Mouse (Mus musculus) layer of hippocampus, postnatal 36 days (tissue): Measurements from ENCODE around the gene Mecom. TPM values are rescaled to one million over a fixed set of nuclear protein-coding genes. Genes with fewer than 3 reads are reported as not detected.
A peak's percentile ranks its signal among the peaks of the same experiment; 100 is the strongest.

Experiments
- DNase-seq, 2 experiments: peaks; one replicate each; pipeline ENCODE4 v3.0.0; 2022
- total RNA-seq, 2 experiments: library from RNA; stranded (reverse); gene quantifications; 2 replicates each; pipeline ENCODE4 v1.2.3; 2021

The Mecom gene
- total RNA-seq, 2 experiments from 2014 or later = 3.2 to 4.3 TPM

DNA sequence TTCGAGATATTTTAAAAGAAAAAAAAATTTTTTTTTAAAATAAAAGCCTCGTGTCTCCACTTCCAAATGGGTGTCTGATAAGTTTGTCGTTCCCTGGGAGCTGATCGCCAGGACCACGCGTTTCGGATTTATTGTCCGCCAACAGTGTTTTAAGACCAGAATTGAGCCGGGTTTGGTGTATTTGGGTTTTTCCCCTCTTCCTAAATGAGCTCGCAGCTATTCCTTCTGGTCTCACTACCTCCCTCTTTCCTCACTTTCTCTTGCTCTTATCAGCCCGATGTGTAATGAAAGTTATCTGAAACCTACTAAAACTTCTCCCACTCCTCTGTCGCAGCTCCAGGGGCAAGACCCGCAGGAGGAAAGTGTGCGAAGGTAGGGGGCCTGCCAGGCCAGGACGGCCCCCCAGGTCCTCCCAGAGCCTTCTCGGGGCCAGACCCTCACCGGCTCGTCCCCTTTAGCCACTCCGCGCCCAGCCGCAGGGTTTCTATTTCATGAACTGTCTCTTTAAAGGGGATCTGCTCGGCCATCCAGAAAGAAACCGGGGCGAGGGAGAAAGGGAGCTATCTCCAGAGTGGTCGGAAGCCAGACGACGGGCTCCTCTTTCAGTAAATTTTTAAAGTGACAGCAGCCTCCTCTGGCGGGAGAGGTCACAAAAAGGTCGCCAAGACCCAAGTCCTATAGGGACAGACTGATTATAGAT, 535.0 kb downstream of the Mecom start:
- DNase-seq = peak in 1 of 2 experiments; percentile 4

GRCm38 (mm10) chr3:30012150-30012549, 535.7 kb downstream of the Mecom start:
- DNase-seq = peak in 1 of 2 experiments; percentile 6

GRCm38 (mm10) chr3:30011712-30012111, 536.1 kb downstream of the Mecom start:
- DNase-seq = no peak

DNA sequence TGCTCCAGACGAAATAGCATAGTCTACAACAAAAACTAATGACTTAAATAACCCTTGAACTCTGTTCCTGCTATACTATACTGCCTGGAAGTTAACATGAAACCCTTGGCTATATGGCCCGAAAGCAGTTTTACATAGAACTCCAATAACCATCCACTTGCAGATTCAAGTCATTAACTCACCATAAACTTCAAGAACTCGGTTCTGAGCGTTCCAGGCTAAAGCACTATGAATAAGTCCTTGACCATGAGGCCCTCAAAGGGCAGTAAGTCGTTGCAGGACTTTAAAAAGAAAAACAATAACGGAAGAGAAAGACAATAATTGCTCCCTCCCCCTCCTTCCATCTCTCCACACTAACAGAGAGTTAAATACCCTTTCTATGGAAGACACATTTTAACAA, 536.9 kb downstream of the Mecom start:
- no peak for DNase-seq

GRCm38 (mm10) chr3:30009596-30009995, 538.2 kb downstream of the Mecom start:
- DNase-seq = no peak

GRCm38 (mm10) chr3:30004888-30005405, 542.9 kb downstream of the Mecom start:
- no peak for DNase-seq

DNA sequence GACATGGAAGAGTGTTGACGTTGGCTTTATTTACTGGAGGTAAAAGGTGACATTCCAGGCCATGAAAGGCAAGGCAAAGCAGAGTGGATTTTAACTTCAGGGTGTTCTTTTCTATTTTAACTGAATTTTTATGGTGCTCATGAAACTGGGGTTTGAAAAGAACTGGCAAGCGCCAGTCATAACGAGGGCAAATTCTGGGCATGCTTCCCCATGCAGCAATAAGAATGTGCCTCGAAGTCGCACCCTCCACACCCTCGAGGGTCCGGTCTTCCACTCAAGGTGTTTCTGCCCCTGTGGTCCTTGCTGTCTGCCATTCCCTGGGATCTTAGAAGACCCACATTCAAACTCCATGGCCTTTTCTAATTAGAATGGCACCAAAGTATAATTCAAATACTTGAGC, 547.5 kb downstream of the Mecom start:
- DNase-seq = no peak

- no peak for DNase-seq
Measured at GRCm38 (mm10) chr3:29999035-29999434, 548.8 kb downstream of the Mecom start.

DNA sequence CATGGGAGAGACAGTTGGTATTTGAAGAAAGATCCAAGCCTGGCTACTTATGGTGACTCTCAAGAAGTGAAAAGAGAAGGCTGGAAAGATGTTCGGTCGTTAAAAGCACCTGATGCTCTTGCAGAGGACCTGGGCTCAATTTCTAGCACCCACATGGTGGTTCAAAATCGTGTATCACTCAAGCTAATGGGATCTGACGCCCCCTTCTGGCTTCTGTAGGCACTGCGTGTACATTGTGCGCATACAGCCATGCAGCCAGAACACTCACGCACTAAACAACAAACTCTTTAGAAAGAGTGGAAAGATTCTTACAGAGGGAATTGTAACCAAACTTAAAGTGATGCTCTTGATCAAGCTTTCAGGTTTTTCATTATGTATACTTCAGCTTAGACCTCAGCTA, 550.7 kb downstream of the Mecom start:
- DNase-seq = no peak

DNA sequence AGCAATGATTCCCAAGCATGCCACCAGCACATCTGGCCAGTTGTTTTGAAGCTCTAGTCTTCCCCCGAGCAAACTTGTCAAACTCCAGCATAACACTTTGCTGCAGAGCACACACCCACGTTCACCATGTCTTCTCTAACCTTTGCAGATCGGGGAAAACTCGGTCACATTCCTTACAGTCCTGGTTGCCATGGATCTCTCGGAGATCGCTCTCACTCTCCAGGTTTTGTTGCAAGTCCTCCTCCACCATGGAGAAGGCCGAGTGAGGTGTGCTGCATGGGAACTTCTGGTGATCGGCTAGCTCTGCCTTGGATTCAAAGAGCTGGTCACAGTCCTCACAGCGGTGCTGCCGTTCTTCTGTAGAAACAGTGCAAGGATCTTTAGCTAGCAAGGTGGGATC, 554.5 kb downstream of the Mecom start:
- DNase-seq = no peak

DNA sequence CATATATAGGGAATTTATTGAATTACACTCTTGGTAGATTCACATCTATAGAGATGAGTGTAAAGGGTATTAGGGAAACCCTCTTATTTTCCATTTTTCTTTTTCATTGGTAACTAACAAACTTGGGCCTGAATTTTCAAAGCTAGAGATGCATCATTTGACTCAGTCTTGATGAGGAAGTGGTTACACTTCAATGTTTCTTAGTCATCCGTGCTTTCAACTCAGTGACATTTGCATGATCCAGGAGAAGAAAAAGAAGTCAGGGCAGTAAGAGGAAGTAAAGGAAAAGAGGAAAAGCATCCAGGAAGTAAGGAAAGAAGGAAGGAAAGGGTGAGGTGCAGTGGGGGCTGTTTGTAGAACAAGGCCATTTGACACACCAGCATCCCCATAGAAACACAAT, 556.3 kb downstream of the Mecom start:
- DNase-seq = no peak

GRCm38 (mm10) chr3:29984431-29984830, 563.4 kb downstream of the Mecom start:
- DNase-seq = no peak

DNA sequence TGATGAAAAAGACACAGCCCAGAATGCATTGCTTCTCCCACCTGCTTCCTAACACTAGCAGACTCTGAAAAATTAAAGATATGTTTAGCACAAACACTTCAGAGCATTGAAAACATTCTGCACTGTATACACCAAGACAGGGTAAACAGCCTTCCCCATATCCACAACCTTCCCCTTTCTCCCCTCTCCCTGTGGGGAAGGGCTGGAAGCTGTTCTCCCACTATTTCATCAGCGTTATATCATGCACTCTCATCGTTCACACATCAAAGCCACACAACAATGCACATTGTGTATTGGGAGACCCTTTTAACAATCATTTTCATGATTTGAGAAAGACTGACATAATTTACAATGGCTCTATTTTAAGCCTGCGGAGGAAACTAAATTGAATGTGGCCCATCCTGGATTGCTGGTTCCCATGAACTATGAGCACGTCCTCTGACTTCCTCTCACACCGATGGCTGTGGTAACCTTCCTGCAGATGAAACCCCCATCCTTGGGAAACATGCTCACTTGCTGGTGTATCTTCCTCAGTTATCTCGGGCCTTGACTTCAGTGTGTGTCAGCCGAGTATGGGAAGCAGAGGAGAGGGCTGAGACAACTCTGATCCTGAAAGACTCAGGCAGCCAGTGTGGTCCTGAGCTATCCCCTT, 566.4 kb downstream of the Mecom start:
- no peak for DNase-seq

DNA sequence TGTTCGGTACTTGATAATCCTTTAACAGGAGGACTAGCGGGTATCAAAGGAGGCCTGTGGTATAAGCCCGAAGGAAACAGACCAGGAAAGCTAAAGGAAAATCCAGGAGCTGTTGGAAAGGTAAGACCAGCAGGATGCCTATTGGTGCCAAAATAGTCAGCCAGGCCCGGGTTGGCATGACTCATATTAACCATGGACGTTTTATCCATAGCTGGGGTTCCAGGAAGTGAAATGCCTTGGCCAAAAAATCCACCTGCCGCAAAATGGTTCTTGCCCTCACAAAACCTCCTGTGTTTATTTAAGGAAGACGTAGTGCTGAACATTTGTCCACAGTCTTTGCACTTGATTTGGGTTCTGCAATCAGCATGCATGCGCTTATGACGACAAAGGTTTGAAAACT, 567.3 kb downstream of the Mecom start:
- DNase-seq = no peak

- no peak for DNase-seq
Measured at GRCm38 (mm10) chr3:29976580-29976979, 571.2 kb downstream of the Mecom start.

DNA sequence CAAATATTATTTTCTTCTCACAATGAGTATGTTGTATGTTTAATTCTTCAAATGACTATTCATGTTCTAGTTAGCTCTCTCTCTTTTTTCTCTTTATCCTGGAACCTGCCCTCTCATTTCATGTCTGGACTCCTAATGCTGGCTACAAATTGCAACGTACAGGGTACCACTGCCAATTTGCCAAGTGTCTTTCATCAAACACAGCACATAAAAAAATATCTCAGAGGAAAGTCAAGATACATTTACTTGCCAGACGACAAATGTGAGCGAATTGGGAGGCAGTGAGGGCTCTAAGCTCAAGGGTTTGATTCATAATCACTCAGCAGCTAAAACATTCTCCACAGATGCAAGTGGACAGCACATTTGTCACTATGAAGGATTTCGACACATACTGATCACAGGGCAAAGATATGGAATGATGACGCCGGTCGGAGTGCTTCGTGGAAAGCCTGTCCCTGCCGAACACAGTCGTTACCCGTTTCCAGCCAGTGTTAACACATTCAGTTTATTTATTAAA, 579.3 kb downstream of the Mecom start:
- DNase-seq = no peak

GRCm38 (mm10) chr3:29963953-29964352, 583.9 kb downstream of the Mecom start:
- no peak for DNase-seq

DNA sequence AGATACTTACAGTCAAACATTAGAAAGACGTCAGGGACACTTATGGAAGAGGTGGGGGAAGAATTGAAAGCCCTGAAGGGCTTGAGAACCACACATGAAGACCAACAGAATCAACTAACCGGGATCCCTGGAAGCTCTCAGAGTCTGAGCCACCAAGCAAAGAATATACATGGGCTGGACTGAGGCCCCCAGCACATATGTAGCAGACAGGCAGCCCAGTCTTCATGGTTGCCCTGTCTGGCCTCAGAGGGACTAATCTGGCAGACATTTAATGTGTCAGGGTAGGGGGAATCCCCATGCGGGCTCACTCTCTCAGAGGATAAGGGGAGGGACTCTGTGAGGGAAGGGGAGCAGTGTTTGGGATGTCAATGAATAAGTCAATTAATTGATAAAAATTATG, 584.4 kb downstream of the Mecom start:
- no peak for DNase-seq

- no peak for DNase-seq
Measured at GRCm38 (mm10) chr3:29959051-29959450, 588.8 kb downstream of the Mecom start.

DNA sequence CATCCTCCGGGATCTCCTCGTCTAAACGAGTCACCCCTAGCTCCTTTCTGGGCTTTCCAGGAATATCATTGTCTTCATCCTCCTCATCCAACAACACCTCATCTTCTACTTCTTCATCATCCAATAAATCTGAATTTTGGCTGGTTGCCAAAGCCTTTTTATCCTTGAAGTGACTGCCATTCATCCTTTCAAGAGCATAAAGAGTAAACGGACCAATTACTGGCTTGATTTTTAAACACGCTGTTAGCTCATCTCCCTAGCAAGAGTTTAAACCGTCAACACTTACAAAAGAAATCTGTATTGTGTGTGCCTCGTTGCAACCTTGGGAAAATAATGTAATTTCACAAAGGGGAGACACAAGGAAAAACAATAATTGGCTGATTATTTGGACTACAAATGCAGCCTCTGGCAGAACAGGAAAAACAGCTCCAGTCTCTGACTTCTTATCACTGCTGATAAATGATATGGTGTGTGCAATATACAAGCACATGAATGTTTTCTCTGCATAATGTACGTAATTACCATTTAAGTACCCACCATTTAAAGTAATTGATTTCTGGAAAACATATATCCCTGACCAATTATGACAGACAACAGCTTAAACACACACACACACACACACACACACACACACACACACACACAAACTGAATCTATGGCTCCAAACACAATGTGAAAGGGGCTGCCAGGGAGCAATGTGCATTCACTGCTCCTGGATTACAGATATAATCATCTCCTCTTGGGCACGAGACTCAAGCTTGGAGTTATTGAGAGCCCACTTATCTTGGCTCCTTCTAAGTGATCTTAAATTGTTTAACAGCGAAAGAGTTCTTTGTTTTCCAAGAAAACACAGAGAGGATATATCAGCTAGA, 590.2 kb downstream of the Mecom start:
- DNase-seq = no peak

DNA sequence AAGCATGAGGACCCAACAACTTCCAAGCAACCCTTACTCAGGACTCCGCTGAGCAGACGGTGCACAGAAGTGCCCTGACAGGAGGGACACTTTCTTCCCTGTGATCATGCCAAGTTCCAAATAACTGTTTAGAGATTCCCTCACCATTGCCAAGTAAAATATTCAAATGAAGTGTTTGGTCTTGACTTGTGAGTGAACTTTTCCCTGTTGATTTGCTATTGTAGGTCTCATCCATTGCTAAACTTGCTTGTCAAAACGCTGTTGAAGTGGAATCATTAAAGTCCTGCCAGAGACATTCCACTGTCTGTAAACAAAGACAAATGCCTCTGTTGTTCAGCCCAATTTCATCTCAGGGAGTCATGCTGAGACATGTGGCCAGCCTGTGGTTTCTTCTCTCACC, 594.5 kb downstream of the Mecom start:
- DNase-seq = no peak

- no peak for DNase-seq
Measured at GRCm38 (mm10) chr3:29950853-29951252, 597.0 kb downstream of the Mecom start.
